Mouse (Mus musculus) adrenal gland, adult 2 months (tissue): ENCODE measurements around the gene Gucy2d. TPM values are rescaled to one million over a fixed set of nuclear protein-coding genes. Genes with fewer than 3 reads are reported as not detected.

Experiments
- DNase-seq: peaks from one replicate; pipeline ENCODE4 v3.0.0; 2021
- polyA plus RNA-seq: library from polyadenylated mRNA; depleted of rRNA; stranded (reverse); fragments of >200 nt; gene quantifications from 2 replicates; pipeline ENCODE4 v1.2.3, GENCODE M21; 2012
- total RNA-seq, 2 experiments: library from RNA; stranded (reverse); gene quantifications; 2 replicates each; pipeline ENCODE4 v1.2.3; 2021

The Gucy2d gene
- total and polyA plus RNA-seq, 3 experiments: not detected

GRCm38 (mm10) chr7:98490328-98490727 is 50.1 kb downstream of the Gucy2d start:
- DNase-seq: no peak

- DNase-seq: no peak
These were observed 50.7 kb downstream of the Gucy2d start for GRCm38 (mm10) chr7:98490911-98491310.

GRCm38 (mm10) chr7:98491451-98492200 is 51.4 kb downstream of the Gucy2d start:
- DNase-seq: no peak

GRCm38 (mm10) chr7:98492331-98492730 is 52.1 kb downstream of the Gucy2d start:
- no peak for DNase-seq

GRCm38 (mm10) chr7:98493307-98493706 is 53.1 kb downstream of the Gucy2d start:
- DNase-seq: peak; percentile 53

- DNase-seq: no peak
These were observed 53.8 kb downstream of the Gucy2d start for GRCm38 (mm10) chr7:98493901-98494480.

- DNase-seq: no peak
These were observed 55.4 kb downstream of the Gucy2d start for GRCm38 (mm10) chr7:98495591-98495990.

GRCm38 (mm10) chr7:98497451-98497850 is 57.2 kb downstream of the Gucy2d start:
- no peak for DNase-seq

- no peak for DNase-seq
These were observed 57.9 kb downstream of the Gucy2d start for GRCm38 (mm10) chr7:98498101-98498500.

- DNase-seq: no peak
These were observed 58.7 kb downstream of the Gucy2d start for GRCm38 (mm10) chr7:98498656-98499560.

- peak; percentile 30 for DNase-seq
These were observed 59.5 kb downstream of the Gucy2d start for GRCm38 (mm10) chr7:98499561-98500292.

- DNase-seq: peak; percentile 25
These were observed 60.3 kb downstream of the Gucy2d start for GRCm38 (mm10) chr7:98500470-98500869.

GRCm38 (mm10) chr7:98501078-98501477 is 60.9 kb downstream of the Gucy2d start:
- DNase-seq: no peak

- DNase-seq: no peak
These were observed 62.7 kb downstream of the Gucy2d start for GRCm38 (mm10) chr7:98502921-98503320.

GRCm38 (mm10) chr7:98503951-98504647 is 63.9 kb downstream of the Gucy2d start:
- DNase-seq: no peak

GRCm38 (mm10) chr7:98504726-98505314 is 64.6 kb downstream of the Gucy2d start:
- DNase-seq: no peak

GRCm38 (mm10) chr7:98505664-98506063 is 65.4 kb downstream of the Gucy2d start:
- no peak for DNase-seq

GRCm38 (mm10) chr7:98510961-98511958 is 71.0 kb downstream of the Gucy2d start:
- no peak for DNase-seq

GRCm38 (mm10) chr7:98513251-98513650 is 73.0 kb downstream of the Gucy2d start:
- DNase-seq: no peak

GRCm38 (mm10) chr7:98522576-98522975 is 82.4 kb downstream of the Gucy2d start:
- peak; percentile 86 for DNase-seq
